Mouse (Mus musculus) gastrocnemius, adult 2 months (tissue): ENCODE measurements around the gene 4930550C14Rik. TPM values are rescaled to one million over a fixed set of nuclear protein-coding genes. Genes with fewer than 3 reads are reported as not detected.

Experiments used
- DNase-seq: peaks from one replicate; pipeline ENCODE4 v3.0.0; 2022
- H3K27ac ChIP-seq: fragments of 200-600 bp; 2 replicates; pipeline ENCODE4 v1.8.1; 2022; ENCODE audit warnings: mild to moderate bottlenecking
- H3K4me3 ChIP-seq: fragments of 200-600 bp; 2 replicates; pipeline ENCODE4 v1.8.1; 2022; ENCODE audit warnings: mild to moderate bottlenecking, moderate library complexity
- CTCF ChIP-seq: fragments of 200-600 bp; IDR thresholded peaks from 2 replicates; pipeline ENCODE4 v1.8.1; 2022; ENCODE audit warnings: antibody characterized with exemption, mild to moderate bottlenecking, moderate library complexity
- intact Hi-C: fragments of 180-260 bp; cut with DNase I; formaldehyde crosslinking; loops from one replicate; pipeline ENCODE4 v1.15.1; 2025
- long read RNA-seq, 2 experiments: library from polyadenylated mRNA; stranded (forward); transcript quantifications; one replicate each; pipeline ENCODE4 v2.0.0; 2021
- total RNA-seq, 2 experiments: library from RNA; stranded (reverse); gene quantifications; 2 replicates each; pipeline ENCODE4 v1.2.3; 2021

Gene 4930550C14Rik
- under 1 TPM in 1 of 2 experiments, not detected in 1; 0.39 TPM for total RNA-seq
- long read RNA-seq, experiment 1 = 0 reads
- long read RNA-seq, experiment 2 = 0 reads

DNA sequence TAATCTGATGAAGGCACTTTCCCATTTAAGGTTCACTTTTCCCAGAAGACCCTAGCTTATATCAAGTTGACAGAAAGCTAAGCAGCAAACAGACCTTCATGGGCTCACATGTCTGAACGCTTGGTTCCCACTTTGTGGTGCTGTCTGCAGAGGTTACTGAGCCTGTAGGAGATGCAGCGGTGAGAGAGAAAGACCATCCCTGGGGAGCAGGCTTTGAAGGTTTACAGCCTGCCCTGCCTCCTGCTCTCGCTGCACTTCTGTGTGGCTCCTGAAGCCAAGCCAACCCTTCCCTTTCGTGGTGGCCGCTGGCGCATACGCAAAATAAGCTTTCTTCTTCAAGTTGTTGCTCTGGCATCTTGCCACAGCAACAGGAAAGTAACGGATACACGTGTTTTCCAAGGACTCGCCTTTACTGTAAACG lies at the start of gene 4930550C14Rik:
Gene 4930550C14Rik (plus strand): TSS at position 35 of the 421 bp plus-strand sequence.
- no peak for TF ChIP-seq CTCF
- H3K27ac ChIP-seq = peak within 1 kb of the TSS; percentile 38; the same call in 1 of the 2 replicates
- no peak for DNase-seq
- intact Hi-C loops = no loop called here
- peak within 1 kb of the TSS; percentile 64 for H3K4me3 ChIP-seq

DNA sequence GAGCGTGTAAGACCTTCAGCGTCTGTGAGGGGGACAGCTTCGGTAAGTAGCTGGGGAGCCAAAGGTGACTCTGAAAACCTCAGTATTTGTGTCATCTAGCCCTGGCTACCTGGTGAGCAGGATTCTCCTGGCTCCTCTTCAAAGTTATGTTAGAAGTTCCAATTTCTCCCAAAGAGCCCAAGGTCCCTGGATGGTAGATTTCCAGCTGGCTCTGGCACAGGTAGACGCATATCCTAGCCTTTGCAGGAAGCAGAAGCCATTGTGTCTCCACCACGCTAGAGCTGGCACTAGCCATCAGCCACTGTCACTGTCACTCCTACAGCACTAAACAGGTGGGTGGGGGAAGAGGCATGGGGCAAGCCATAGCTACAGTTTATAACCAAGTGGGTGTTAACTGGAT lies 49.0 kb upstream of the 4930550C14Rik start:
- DNase-seq = no peak
- Histone ChIP-seq H3K4me3 (no peak overlapping the region), H3K27ac (no peak overlapping the region)
- intact Hi-C loops = no loop called here
- no peak for TF ChIP-seq CTCF

- no peak for TF ChIP-seq CTCF
- H3K27ac ChIP-seq = no peak overlapping the region
- peak overlapping the region; percentile 3; the same call in 1 of the 2 replicates for H3K4me3 ChIP-seq
- no peak for DNase-seq
- intact Hi-C loops = no loop called here
Measured at GRCm38 (mm10) chr9:53356219-53357155, 45.6 kb upstream of the 4930550C14Rik start.

DNA sequence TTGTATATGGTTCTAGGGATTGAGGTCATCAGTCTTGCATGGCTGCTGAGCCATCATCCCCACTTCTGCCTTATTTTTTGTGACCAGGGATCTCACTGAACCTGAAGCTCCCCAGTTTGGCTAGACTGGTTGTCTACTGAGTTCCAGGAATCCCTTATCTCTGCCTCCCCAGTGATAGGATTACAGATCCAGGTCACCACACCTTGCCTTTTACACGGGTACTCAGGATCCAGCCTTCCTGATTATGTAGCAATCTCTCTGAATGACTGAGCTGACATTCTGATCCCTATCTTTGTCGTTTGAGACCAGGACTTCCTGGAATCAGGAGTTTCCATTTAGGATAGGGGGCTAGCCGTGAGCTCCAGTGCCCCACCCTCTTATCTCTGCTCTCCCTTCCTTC lies 30.8 kb upstream of the 4930550C14Rik start:
- TF ChIP-seq CTCF = no peak
- no peak for DNase-seq
- Histone ChIP-seq H3K4me3 (no peak overlapping the region), H3K27ac (no peak overlapping the region)
- intact Hi-C loops = no loop called here

- intact Hi-C loops = no loop called here
- Histone ChIP-seq H3K27ac (no peak overlapping the region), H3K4me3 (no peak overlapping the region)
- TF ChIP-seq CTCF = no peak
- DNase-seq = no peak
Measured at GRCm38 (mm10) chr9:53375907-53376306, 26.2 kb upstream of the 4930550C14Rik start.

DNA sequence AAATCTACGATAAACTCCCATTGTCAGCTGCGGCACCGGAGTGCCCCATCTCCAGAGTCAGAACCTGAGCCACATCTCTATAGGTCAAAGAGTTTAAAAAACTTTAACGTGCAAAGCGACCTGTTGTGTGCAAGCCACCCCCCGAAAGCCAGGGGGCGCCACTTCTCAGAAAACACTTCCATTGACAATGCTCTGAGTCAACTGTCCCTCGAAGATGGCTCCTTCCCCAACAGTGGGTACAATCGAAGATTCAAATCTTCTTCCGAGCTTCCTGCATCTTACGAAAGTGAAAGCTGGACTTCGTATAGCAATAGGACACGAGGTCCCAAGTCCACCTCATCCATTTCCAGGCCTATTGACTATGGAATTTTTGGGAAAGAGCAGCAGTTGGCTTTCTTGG lies 25.3 kb upstream of the 4930550C14Rik start:
- H3K4me3 ChIP-seq = no peak overlapping the region
- no peak for DNase-seq
- no peak overlapping the region for H3K27ac ChIP-seq
- intact Hi-C loops = no loop called here
- TF ChIP-seq CTCF = peak; percentile 51

DNA sequence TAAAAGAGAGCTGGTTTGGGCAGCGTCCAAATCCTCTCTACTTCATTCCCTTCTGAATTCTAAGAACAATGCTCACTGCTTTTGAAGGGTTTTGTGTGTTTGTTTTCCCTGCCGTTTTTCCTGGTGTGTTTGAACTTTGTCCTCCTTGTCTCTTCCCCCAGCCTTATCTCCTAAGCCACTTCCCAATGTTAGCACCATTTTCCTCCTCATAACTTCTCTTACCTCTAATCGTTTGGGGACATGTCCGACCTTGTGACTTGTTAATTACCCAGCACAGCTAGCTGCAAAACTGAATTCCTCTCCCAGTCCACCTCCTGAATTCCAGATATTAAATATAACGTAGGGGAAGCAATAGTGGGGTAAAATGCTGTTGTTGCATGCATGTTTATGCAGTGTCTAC lies 24.5 kb upstream of the 4930550C14Rik start:
- intact Hi-C loops = no loop called here
- no peak for TF ChIP-seq CTCF
- Histone ChIP-seq H3K4me3 (no peak overlapping the region), H3K27ac (no peak overlapping the region)
- DNase-seq = no peak

DNA sequence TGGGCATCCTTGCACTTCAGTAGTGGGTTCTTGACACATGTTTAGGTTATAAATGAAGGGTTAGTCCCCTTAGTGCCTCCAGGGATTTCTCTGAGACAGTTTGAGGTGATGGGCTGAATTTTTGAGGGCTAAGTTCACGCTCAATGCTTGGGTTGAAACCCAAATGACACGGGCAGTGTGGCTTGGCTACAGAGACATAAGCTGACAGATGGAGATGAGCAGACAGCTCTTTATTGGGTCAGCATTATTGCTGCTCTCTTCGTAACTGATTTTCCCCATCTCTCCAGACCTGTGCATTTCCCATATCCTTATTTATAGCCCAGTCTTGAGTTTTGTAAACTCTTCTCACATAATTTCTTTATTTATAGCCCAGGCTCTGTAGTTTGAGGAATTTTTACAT lies 24.0 kb upstream of the 4930550C14Rik start:
- no peak for DNase-seq
- no peak overlapping the region for H3K27ac ChIP-seq
- TF ChIP-seq CTCF = no peak
- intact Hi-C loops = no loop called here
- H3K4me3 ChIP-seq = no peak overlapping the region

DNA sequence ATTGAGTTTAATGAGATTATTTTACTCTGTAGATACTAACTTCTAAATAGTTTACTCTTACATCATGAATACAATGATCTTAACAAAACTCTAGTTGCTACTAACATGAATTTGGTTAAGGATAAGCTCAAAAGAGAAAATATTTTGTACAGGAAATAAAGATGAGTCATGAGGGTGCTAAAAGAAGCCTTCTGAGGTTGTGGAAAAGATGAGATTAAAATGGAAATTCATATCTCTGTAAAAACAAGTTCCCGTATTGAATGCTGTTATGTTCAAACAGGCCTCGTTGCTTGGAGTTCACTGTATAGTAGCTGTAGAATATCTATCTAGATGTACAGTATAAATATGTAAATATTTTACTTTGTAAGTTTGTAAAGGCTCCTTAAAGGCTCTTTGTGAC lies 21.5 kb upstream of the 4930550C14Rik start:
- DNase-seq = no peak
- no peak overlapping the region for H3K27ac ChIP-seq
- intact Hi-C loops = no loop called here
- TF ChIP-seq CTCF = no peak
- no peak overlapping the region for H3K4me3 ChIP-seq

DNA sequence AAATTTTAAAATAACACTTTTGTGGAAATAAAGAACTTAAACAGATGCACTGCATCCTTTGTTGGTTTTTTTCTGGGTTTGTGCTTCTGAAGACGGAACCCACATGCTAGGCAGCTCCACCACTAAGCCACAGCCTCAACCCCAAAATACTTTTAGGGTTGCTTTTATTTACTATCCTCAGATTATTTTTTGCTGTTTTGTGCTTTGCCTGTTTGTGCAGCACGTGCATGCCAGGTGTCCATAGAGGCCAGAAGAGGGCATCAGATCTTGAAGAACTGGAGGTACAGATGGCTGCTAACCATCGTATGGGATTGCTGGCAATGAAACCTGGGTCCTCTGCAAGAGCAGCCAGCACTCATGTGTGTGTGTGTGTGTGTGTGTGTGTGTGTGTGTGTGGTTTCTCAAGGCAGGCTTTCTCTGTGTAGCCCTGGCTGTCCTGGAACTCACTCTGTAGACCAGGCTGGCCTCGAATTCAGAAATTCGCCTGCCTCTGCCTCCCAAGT lies 21.0 kb upstream of the 4930550C14Rik start:
- no peak for DNase-seq
- no peak for TF ChIP-seq CTCF
- Histone ChIP-seq H3K27ac (no peak overlapping the region), H3K4me3 (no peak overlapping the region)
- intact Hi-C loops = no loop called here

- TF ChIP-seq CTCF = peak; percentile 22; the same call in 1 of the 2 replicates
- peak within 1 kb of the TSS; percentile 96 for H3K4me3 ChIP-seq
- peak within 1 kb of the TSS; percentile 91 for H3K27ac ChIP-seq
- peak; percentile 80 for DNase-seq
- intact Hi-C loops = no loop called here
Measured at GRCm38 (mm10) chr9:53383951-53384866, 17.9 kb upstream of the 4930550C14Rik start, which contains the start of gene Kdelc2. Kdelc2 (plus strand) TSS chr9:53384025.

DNA sequence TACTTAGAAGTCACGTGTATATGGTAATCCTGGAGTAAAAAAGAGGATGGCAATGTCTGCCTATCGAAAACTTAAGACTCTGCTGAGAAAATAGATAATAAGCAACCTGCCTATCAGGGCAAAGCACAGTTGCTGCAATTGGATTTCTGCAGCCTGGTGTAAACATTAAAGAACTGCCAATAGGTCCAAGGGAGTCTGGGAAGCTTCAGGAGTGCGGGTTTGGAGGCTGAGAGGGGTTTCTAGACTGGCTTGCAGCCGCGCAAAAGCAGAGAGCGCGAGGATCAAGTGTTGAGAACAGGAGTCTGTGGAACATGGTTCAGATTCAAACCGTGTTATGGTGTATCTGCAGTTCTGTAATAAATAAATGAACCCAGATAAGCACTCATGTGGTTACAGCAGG lies 17.3 kb upstream of the 4930550C14Rik start:
- no peak for DNase-seq
- no peak for TF ChIP-seq CTCF
- intact Hi-C loops = no loop called here
- peak overlapping the region; percentile 91 for H3K27ac ChIP-seq
- peak overlapping the region; percentile 96 for H3K4me3 ChIP-seq
